In genomic region chr16:37823949-37824348, GRCm38 (mm10) we compare ENCODE assay signal across 17 mouse cellular contexts. TPM values are rescaled to one million over a fixed set of nuclear protein-coding genes. Genes with fewer than 3 reads are reported as not detected.
A peak's percentile ranks its signal among the peaks of the same experiment; 100 is the strongest.
DNase-seq lines count a peak whose midpoint lies in the region; ATAC-seq and TF ChIP-seq lines count a peak whose summit lies in the region.
"Had no signal": no experiment of that assay in that cellular context is flagged by ENCODE, and none has a peak within 500 bp of the region (broad histone marks: within the 10 kb centered on the region; RNA-seq: fewer than 3 reads in every experiment).

No protein-coding gene starts in this region.

- no peak overlapping the region for H3K9ac ChIP-seq in hindbrain, postnatal 0 days (replicated peaks; ENCODE audit: low read length)
- H3K9ac ChIP-seq: heart, embryonic 15.5 days; hindbrain, embryonic 14.5 days; limb, embryonic 13.5 days; neural tube, embryonic 13.5 days had no signal

- 47% methylated on average over 5 of the region's 5 CpGs for WGBS in hindbrain, postnatal 0 days
- WGBS in hindbrain, embryonic 10.5 days, result 92% methylated on average over 5 of the region's 5 CpGs

- H3K4me3 ChIP-seq in hindbrain, postnatal 0 days (ENCODE audit: low read length), result no peak overlapping the region
- H3K4me3 ChIP-seq in hindbrain, embryonic 10.5 days, result no peak overlapping the region
- H3K4me3 ChIP-seq: erythroblast, embryonic 14.5 days; heart, embryonic 15.5 days; limb, embryonic 13.5 days; neural tube, embryonic 13.5 days had no signal

- H3K36me3 ChIP-seq in hindbrain, postnatal 0 days (ENCODE audit: insufficient read depth, low read length), result peaks cover 9% of the 10 kb centered on the region; the same call in 1 of the 2 replicates
- H3K36me3 ChIP-seq in hindbrain, embryonic 10.5 days, result peaks cover 100% of the 10 kb centered on the region

- no peaks in the 10 kb centered on the region for H3K27me3 ChIP-seq in hindbrain, postnatal 0 days (ENCODE audit: insufficient read depth, low read length)
- no peaks in the 10 kb centered on the region for H3K27me3 ChIP-seq in hindbrain, embryonic 10.5 days (ENCODE audit: insufficient read depth, poor library complexity, severe bottlenecking)
- H3K27me3 ChIP-seq: heart, embryonic 15.5 days; limb, embryonic 13.5 days; neural tube, embryonic 13.5 days had no signal

- ATAC-seq in hindbrain, postnatal 0 days, result peak; percentile 70
- ATAC-seq in CD4-positive, CD25-positive, alpha-beta regulatory T cell, adult 4 months, result no peak

- H3K9me3 ChIP-seq in hindbrain, postnatal 0 days (ENCODE audit: low read length), result no peaks in the 10 kb centered on the region
- no peaks in the 10 kb centered on the region for H3K9me3 ChIP-seq in hindbrain, embryonic 10.5 days
- H3K9me3 ChIP-seq: heart, embryonic 15.5 days; limb, embryonic 13.5 days; neural tube, embryonic 13.5 days had no signal

- H3K4me2 ChIP-seq in hindbrain, postnatal 0 days (ENCODE audit: low read depth, low read length), result no peak overlapping the region
- H3K4me2 ChIP-seq: heart, embryonic 15.5 days; hindbrain, embryonic 14.5 days; limb, embryonic 13.5 days; neural tube, embryonic 13.5 days had no signal

- H3K27ac ChIP-seq in hindbrain, postnatal 0 days, result no peak overlapping the region
- H3K27ac ChIP-seq in hindbrain, embryonic 10.5 days, result no peak overlapping the region
- H3K27ac ChIP-seq: heart, embryonic 15.5 days; hindbrain, embryonic 14.5 days; limb, embryonic 13.5 days; macrophage; neural tube, embryonic 13.5 days had no signal

- DNase-seq in hindbrain, postnatal 0 days (ENCODE audit: low spot score), result peak; percentile 78
- no peak for DNase-seq in hindbrain, embryonic 10.5 days (ENCODE audit: low spot score)
- peak; percentile 29 for DNase-seq in urinary bladder, postnatal 14 days (ENCODE audit: low spot score)
- DNase-seq in urinary bladder, adult 18-20 months (ENCODE audit: low spot score in 2 of 2), result no peak
- peak; percentile 94 to 96 for DNase-seq in cerebellum, postnatal 14 days
- DNase-seq in layer of hippocampus, postnatal 10 days (ENCODE audit: low spot score in 2 of 2), result no peak
- DNase-seq: lung, adult 18-20 months had no signal

- H3K4me1 ChIP-seq in hindbrain, postnatal 0 days (ENCODE audit: insufficient read depth, low read length), result no peaks in the 10 kb centered on the region
- no peaks in the 10 kb centered on the region for H3K4me1 ChIP-seq in hindbrain, embryonic 10.5 days (replicated peaks)
- H3K4me1 ChIP-seq: limb, embryonic 13.5 days; neural tube, embryonic 13.5 days had no signal

- no peak for TF ChIP-seq CTCF in hindbrain, postnatal 0 days (IDR thresholded peaks at IDR 0.05; ENCODE audit: low read depth)

RNA-seq across cellular contexts. Expression of gene Gm36028, which starts 37.0 kb away (rescaled TPM):
- total RNA-seq in hindbrain, postnatal 0 days (2014; rRNA removed), result not detected in 2 replicates
- 0.18 and 0.21 TPM in 2 replicates for polyA plus RNA-seq in hindbrain, postnatal 0 days (2015; fragmentation: Nextera tagmentation; extraction: Ambion mirVana)
- polyA plus RNA-seq in hindbrain, embryonic 10.5 days (2016; fragmentation: Nextera tagmentation; extraction: Ambion mirVana), result 0.24 and 0.58 TPM in 2 replicates
- polyA plus RNA-seq in CD4-positive, CD25-positive, alpha-beta regulatory T cell, adult 4 months (2017; shearing (Covaris generic)), result not detected
- not detected for total RNA-seq in layer of hippocampus, postnatal 10 days (2021)
- total RNA-seq: gastrocnemius, postnatal 4 days; left cerebral cortex, adult 18-20 months had no signal
- polyA plus RNA-seq: erythroblast, embryonic 14.5 days; hindbrain, embryonic 14.5 days; large intestine, adult 2 months; macrophage had no signal

RNA-seq across cellular contexts. Expression of gene Lrrc58, which starts 44.2 kb away (rescaled TPM):
- 91.1 and 101 TPM in 2 replicates for total RNA-seq in hindbrain, postnatal 0 days (2014; rRNA removed)
- polyA plus RNA-seq in hindbrain, postnatal 0 days (2015; fragmentation: Nextera tagmentation; extraction: Ambion mirVana), result 48.2 TPM in 2 replicates
- 44.7 and 54.0 TPM in 2 replicates for polyA plus RNA-seq in hindbrain, embryonic 10.5 days (2016; fragmentation: Nextera tagmentation; extraction: Ambion mirVana)
- 10 to 100 TPM; 19.6 to 21.5 TPM for polyA plus RNA-seq in CD4-positive, CD25-positive, alpha-beta regulatory T cell, adult 4 months (2017; shearing (Covaris generic))
- total RNA-seq in layer of hippocampus, postnatal 10 days (2021), result 100 to 1,000 TPM; 122 to 134 TPM

RNA-seq across cellular contexts. Expression of gene Fstl1, which starts 47.3 kb away (rescaled TPM):
- total RNA-seq in hindbrain, postnatal 0 days (2014; rRNA removed), result 53.1 and 53.5 TPM in 2 replicates
- 71.5 and 71.8 TPM in 2 replicates for polyA plus RNA-seq in hindbrain, postnatal 0 days (2015; fragmentation: Nextera tagmentation; extraction: Ambion mirVana)
- polyA plus RNA-seq in hindbrain, embryonic 10.5 days (2016; fragmentation: Nextera tagmentation; extraction: Ambion mirVana), result 170 and 178 TPM in 2 replicates
- under 1 TPM; 0.27 to 0.36 TPM for polyA plus RNA-seq in CD4-positive, CD25-positive, alpha-beta regulatory T cell, adult 4 months (2017; shearing (Covaris generic))
- 10 to 100 TPM; 74.6 to 75.2 TPM for total RNA-seq in layer of hippocampus, postnatal 10 days (2021)

Comparison
In these comparisons a context has a peak if more than half of its experiments do, and no peak if none do; other contexts are left out.
1. DNase-seq: peak in hindbrain, postnatal 0 days (single experiment), urinary bladder, postnatal 14 days (single experiment) and cerebellum, postnatal 14 days (2 of 2); none in hindbrain, embryonic 10.5 days (single experiment), urinary bladder, adult 18-20 months (0 of 2) and layer of hippocampus, postnatal 10 days (0 of 2).
2. RNA of gene Fstl1, which starts 47.3 kb away (polyA plus RNA-seq): 170 to 178 TPM in hindbrain, embryonic 10.5 days and 71.5 to 71.8 TPM in hindbrain, postnatal 0 days; 0.27 to 0.36 TPM in CD4-positive, CD25-positive, alpha-beta regulatory T cell, adult 4 months; every median in the first group is over 10 times any median in the second.